Comparison of ENCODE assay signal across 24 mouse cellular contexts in the genomic region with DNA sequence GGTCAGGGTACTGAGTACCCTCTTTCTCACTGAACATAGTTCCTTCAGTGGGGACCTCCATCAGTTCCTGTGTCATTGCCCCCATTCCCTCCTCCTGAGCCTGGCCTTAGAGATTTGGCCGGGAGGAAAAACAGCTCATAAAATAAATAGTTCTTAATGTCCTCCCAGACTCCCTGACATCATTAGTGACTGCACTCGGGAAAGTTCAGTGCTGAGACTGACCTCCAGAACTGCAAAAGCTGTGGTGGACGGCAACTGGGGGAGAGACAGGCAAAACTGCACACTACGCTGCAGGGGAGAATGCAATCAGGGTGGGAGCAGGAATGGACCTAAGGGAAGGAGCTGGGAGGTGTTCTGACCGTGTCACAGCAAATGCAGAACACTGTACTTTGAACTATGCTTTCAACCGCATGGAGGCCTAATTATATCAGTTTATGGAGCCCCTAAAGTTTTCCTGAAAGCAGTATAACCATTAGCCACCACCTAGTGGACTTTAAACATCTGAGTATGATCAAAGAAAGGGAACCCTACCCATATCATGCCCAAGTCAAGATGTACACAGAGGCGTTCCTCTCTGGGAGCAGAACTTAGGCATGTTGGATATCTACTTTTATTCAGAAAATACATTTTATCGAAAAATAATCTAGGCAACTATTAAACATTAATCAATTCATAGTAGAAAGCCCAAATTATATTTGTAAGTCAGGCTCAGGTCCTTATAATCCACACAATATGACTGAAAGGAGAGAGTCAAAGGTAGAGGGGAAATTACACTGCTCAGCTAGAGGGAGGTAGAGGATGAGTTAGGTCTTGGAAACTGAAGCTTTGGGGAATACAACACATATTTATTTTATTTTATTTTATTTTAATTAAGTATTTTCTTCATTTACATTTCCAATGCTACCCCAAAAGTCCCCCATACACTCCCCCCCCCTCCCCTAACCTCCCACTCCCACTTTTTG.
DNase-seq lines count a peak whose midpoint lies in the region; ATAC-seq and TF ChIP-seq lines count a peak whose summit lies in the region.
"Had no signal": no experiment of that assay in that cellular context is flagged by ENCODE, and none has a peak within 500 bp of the region (broad histone marks: within the 10 kb centered on the region; RNA-seq: fewer than 3 reads in every experiment).

No protein-coding gene starts in this region.

- intact Hi-C loops in left cerebral cortex, postnatal 14 days (cut with DNase I), result no loop called here

- no peak for TF ChIP-seq EP300 in lung, postnatal 0 days (IDR thresholded peaks at IDR 0.05)

- no peak overlapping the region for H3K4me2 ChIP-seq in kidney, embryonic 16.5 days (replicated peaks; ENCODE audit: low read depth, low read length)
- H3K4me2 ChIP-seq in intestine, embryonic 15.5 days (replicated peaks), result peak overlapping the region; percentile 43
- no peak overlapping the region for H3K4me2 ChIP-seq in limb, embryonic 12.5 days
- no peak overlapping the region for H3K4me2 ChIP-seq in lung, postnatal 0 days (replicated peaks; ENCODE audit: low read depth, low read length)
- H3K4me2 ChIP-seq: forebrain, embryonic 15.5 days; hindbrain, embryonic 12.5 days; limb, embryonic 15.5 days; neural tube, embryonic 15.5 days had no signal

- no peaks in the 10 kb centered on the region for H3K9me3 ChIP-seq in kidney, embryonic 16.5 days (ENCODE audit: low read length)
- H3K9me3 ChIP-seq in intestine, embryonic 15.5 days, result no peaks in the 10 kb centered on the region
- H3K9me3 ChIP-seq in limb, embryonic 12.5 days, result no peaks in the 10 kb centered on the region
- no peaks in the 10 kb centered on the region for H3K9me3 ChIP-seq in lung, postnatal 0 days (ENCODE audit: low read length)
- H3K9me3 ChIP-seq: embryonic facial prominence, embryonic 10.5 days; forebrain, embryonic 15.5 days; hindbrain, embryonic 12.5 days; limb, embryonic 15.5 days; midbrain, embryonic 10.5 days; neural tube, embryonic 15.5 days had no signal

- 0 out of 2 replicates have a peak, but pooled peaks cover 3% of the 10 kb centered on the region for H3K4me1 ChIP-seq in kidney, adult 2 months (ENCODE audit: control insufficient read depth, insufficient read depth, low read length)
- 0 out of 2 replicates have a peak, but pooled peaks cover 4% of the 10 kb centered on the region for H3K4me1 ChIP-seq in kidney, embryonic 16.5 days (ENCODE audit: insufficient read depth, low read length)
- H3K4me1 ChIP-seq in intestine, embryonic 15.5 days (replicated peaks), result no peaks in the 10 kb centered on the region
- peaks cover 17% of the 10 kb centered on the region for H3K4me1 ChIP-seq in limb, embryonic 12.5 days (replicated peaks)
- H3K4me1 ChIP-seq in lung, postnatal 0 days (ENCODE audit: insufficient read depth, low read depth, low read length), result no peaks in the 10 kb centered on the region
- H3K4me1 ChIP-seq: forebrain, embryonic 15.5 days; limb, embryonic 15.5 days had no signal

- peak; percentile 60 for DNase-seq in kidney, adult 2 months
- DNase-seq in kidney, postnatal 14 days, result peak; percentile 48
- no peak for DNase-seq in lung, postnatal 0 days (ENCODE audit: low spot score)
- no peak for DNase-seq in embryo, embryonic 9.5 days (ENCODE audit: extremely low spot score)
- DNase-seq in left cerebral cortex, postnatal 14 days (ENCODE audit: low spot score in 2 of 2), result no peak
- DNase-seq: adrenal gland, postnatal 36 days; cerebellum, adult 9-10 months; gastrocnemius, postnatal 25 days; heart, adult 2 months; layer of hippocampus, postnatal 36 days; lung, postnatal 10 days; right cerebral cortex, adult 18-20 months; thymus, postnatal 36 days had no signal

- peak overlapping the region; percentile 45 for H3K27ac ChIP-seq in kidney, adult 2 months (ENCODE audit: insufficient read depth, low read depth, low read length)
- no peak overlapping the region for H3K27ac ChIP-seq in kidney, embryonic 16.5 days (ENCODE audit: low read length)
- H3K27ac ChIP-seq in intestine, embryonic 15.5 days, result peak overlapping the region; percentile 68
- no peak overlapping the region for H3K27ac ChIP-seq in limb, embryonic 12.5 days
- no peak overlapping the region for H3K27ac ChIP-seq in lung, postnatal 0 days (ENCODE audit: low read length)
- H3K27ac ChIP-seq: embryonic facial prominence, embryonic 10.5 days; forebrain, embryonic 15.5 days; heart, adult 2 months; hindbrain, embryonic 12.5 days; limb, embryonic 15.5 days; midbrain, embryonic 10.5 days; neural tube, embryonic 15.5 days had no signal

- no peak for TF ChIP-seq CTCF in kidney, adult 2 months (conservative IDR thresholded peaks at IDR 0.05; ENCODE audit: insufficient read depth, insufficient read length, low read depth, low read length)
- TF ChIP-seq CTCF in lung, postnatal 0 days (IDR thresholded peaks at IDR 0.05), result no peak

- 43% methylated on average over 8 of the region's 8 CpGs for WGBS in kidney, adult 2 months
- WGBS in kidney, embryonic 16.5 days, result 34% methylated on average over 8 of the region's 8 CpGs
- WGBS in intestine, embryonic 15.5 days, result 37% methylated on average over 8 of the region's 8 CpGs
- WGBS in limb, embryonic 12.5 days, result 17% methylated on average over 8 of the region's 8 CpGs
- WGBS in lung, postnatal 0 days, result 65% methylated on average over 8 of the region's 8 CpGs

- ATAC-seq in kidney, embryonic 16.5 days (ENCODE audit: low FRiP score, low TSS enrichment), result no peak
- ATAC-seq in intestine, embryonic 15.5 days, result peak; percentile 97
- peak; percentile 42; the same call in 1 of the 2 replicates for ATAC-seq in limb, embryonic 12.5 days (ENCODE audit: insufficient number of reproducible peaks, insufficient read depth, low FRiP score, low TSS enrichment, low read depth)
- no peak for ATAC-seq in lung, postnatal 0 days
- ATAC-seq: CD4-positive, CD25-positive, alpha-beta regulatory T cell, adult 4 months; forebrain, embryonic 15.5 days; midbrain, embryonic 16.5 days had no signal

- H3K27me3 ChIP-seq in kidney, adult 2 months (replicated peaks; ENCODE audit: control insufficient read depth, insufficient read depth, low read length), result no peaks in the 10 kb centered on the region
- no peaks in the 10 kb centered on the region for H3K27me3 ChIP-seq in kidney, embryonic 16.5 days (ENCODE audit: insufficient read depth, low read length)
- H3K27me3 ChIP-seq in intestine, embryonic 15.5 days (replicated peaks), result no peaks in the 10 kb centered on the region
- H3K27me3 ChIP-seq in limb, embryonic 12.5 days, result no peaks in the 10 kb centered on the region
- H3K27me3 ChIP-seq in lung, postnatal 0 days (replicated peaks; ENCODE audit: insufficient read depth, low read length), result no peaks in the 10 kb centered on the region
- H3K27me3 ChIP-seq: forebrain, embryonic 15.5 days; hindbrain, embryonic 12.5 days; limb, embryonic 15.5 days; neural tube, embryonic 15.5 days had no signal

- no peaks in the 10 kb centered on the region for H3K36me3 ChIP-seq in kidney, adult 2 months (ENCODE audit: control insufficient read depth, insufficient read depth, low read length)
- no peaks in the 10 kb centered on the region for H3K36me3 ChIP-seq in kidney, embryonic 16.5 days (ENCODE audit: insufficient read depth, low read length)
- no peaks in the 10 kb centered on the region for H3K36me3 ChIP-seq in intestine, embryonic 15.5 days
- H3K36me3 ChIP-seq in limb, embryonic 12.5 days, result no peaks in the 10 kb centered on the region
- H3K36me3 ChIP-seq in lung, postnatal 0 days (ENCODE audit: insufficient read depth, low read length), result no peaks in the 10 kb centered on the region
- H3K36me3 ChIP-seq: embryonic facial prominence, embryonic 10.5 days; forebrain, embryonic 15.5 days; hindbrain, embryonic 12.5 days; limb, embryonic 15.5 days; midbrain, embryonic 10.5 days; neural tube, embryonic 15.5 days had no signal

- no peak for TF ChIP-seq POLR2A in kidney, adult 2 months (IDR thresholded peaks at IDR 0.05; ENCODE audit: low read depth, low read length)

- H3K4me3 ChIP-seq in kidney, adult 2 months (ENCODE audit: insufficient read depth, low read depth, low read length), result no peak overlapping the region
- H3K4me3 ChIP-seq in kidney, embryonic 16.5 days (ENCODE audit: low read length), result no peak overlapping the region
- H3K4me3 ChIP-seq in intestine, embryonic 15.5 days (replicated peaks), result no peak overlapping the region
- H3K4me3 ChIP-seq in limb, embryonic 12.5 days (replicated peaks), result no peak overlapping the region
- H3K4me3 ChIP-seq in lung, postnatal 0 days (ENCODE audit: low read depth, low read length), result no peak overlapping the region
- H3K4me3 ChIP-seq: embryonic facial prominence, embryonic 10.5 days; forebrain, embryonic 15.5 days; heart, adult 2 months; hindbrain, embryonic 12.5 days; limb, embryonic 15.5 days; midbrain, embryonic 10.5 days; neural tube, embryonic 15.5 days had no signal

- H3K9ac ChIP-seq in kidney, embryonic 16.5 days (replicated peaks; ENCODE audit: low read length), result no peak overlapping the region
- H3K9ac ChIP-seq in intestine, embryonic 15.5 days, result no peak overlapping the region
- no peak overlapping the region for H3K9ac ChIP-seq in limb, embryonic 12.5 days (replicated peaks)
- no peak overlapping the region for H3K9ac ChIP-seq in lung, postnatal 0 days (replicated peaks; ENCODE audit: low read depth)
- H3K9ac ChIP-seq: forebrain, embryonic 15.5 days; hindbrain, embryonic 12.5 days; limb, embryonic 15.5 days; neural tube, embryonic 15.5 days had no signal

Comparison
In these comparisons a context has a peak if more than half of its experiments do, and no peak if none do; other contexts are left out.
1. H3K27ac ChIP-seq: peak in kidney, adult 2 months (single experiment) and intestine, embryonic 15.5 days (single experiment); none in kidney, embryonic 16.5 days (single experiment), limb, embryonic 12.5 days (single experiment) and lung, postnatal 0 days (single experiment).
2. DNase-seq: peak in kidney, adult 2 months (single experiment) and kidney, postnatal 14 days (single experiment); none in lung, postnatal 0 days (single experiment), embryo, embryonic 9.5 days (single experiment) and left cerebral cortex, postnatal 14 days (0 of 2).
3. ATAC-seq: peak in intestine, embryonic 15.5 days (single experiment) and limb, embryonic 12.5 days (single experiment); none in kidney, embryonic 16.5 days (single experiment) and lung, postnatal 0 days (single experiment).